Mouse (Mus musculus) myocyte (in vitro differentiated cells): ENCODE results near the gene Marveld3.

Source experiments
- CEBPB ChIP-seq: IDR thresholded peaks from 2 replicates; pipeline ENCODE4 v1.6.1; 2011; ENCODE audit warnings: mild to moderate bottlenecking, moderate library complexity; ENCODE audit not compliant: poor library complexity, insufficient read depth, severe bottlenecking
- E2F4 ChIP-seq: IDR thresholded peaks from one replicate; pipeline ENCODE4 v1.6.1; 2011; ENCODE audit warnings: mild to moderate bottlenecking, control low read depth, moderate library complexity; ENCODE audit not compliant: insufficient read depth
- MAX ChIP-seq: IDR thresholded peaks from one replicate; pipeline ENCODE4 v1.6.1; 2011; ENCODE audit warnings: low read depth, mild to moderate bottlenecking, control low read depth
- MYOG ChIP-seq, 3 experiments: IDR thresholded peaks; one replicate each; pipeline ENCODE4 v1.6.1; 2011; ENCODE audit warnings: control low read depth in 2 of 3, low read depth in 2 of 3, mild to moderate bottlenecking in 2 of 3; ENCODE audit not compliant: insufficient read length in 2 of 3, control insufficient read depth in 1 of 3, insufficient read depth in 1 of 3
- POLR2A ChIP-seq: IDR thresholded peaks from one replicate; pipeline ENCODE4 v1.6.1; 2011; ENCODE audit warnings: low read depth, mild to moderate bottlenecking, control low read depth, moderate library complexity; ENCODE audit not compliant: insufficient read length
- POLR2AphosphoS2 ChIP-seq: IDR thresholded peaks from one replicate; pipeline ENCODE4 v1.6.1; 2011; ENCODE audit warnings: low read depth, control low read depth; ENCODE audit not compliant: insufficient read length
- REST ChIP-seq: IDR thresholded peaks from one replicate; pipeline ENCODE4 v1.6.1; 2011; ENCODE audit warnings: mild to moderate bottlenecking, control low read depth, moderate library complexity; ENCODE audit not compliant: insufficient read depth, insufficient read length
- SRF ChIP-seq: IDR thresholded peaks from one replicate; pipeline ENCODE4 v1.6.1; 2011; ENCODE audit warnings: low read depth; ENCODE audit not compliant: control insufficient read depth, insufficient read length
- TCF3 ChIP-seq: IDR thresholded peaks from one replicate; pipeline ENCODE4 v1.6.1; 2011; ENCODE audit warnings: low read depth, control low read depth; ENCODE audit not compliant: insufficient read length

GRCm38 (mm10) chr8:109998066-109998465 is 36.1 kb upstream of the Marveld3 start:
- no peak for TF ChIP-seq TCF3
- no peak for TF ChIP-seq CEBPB
- TF ChIP-seq REST: no peak
- TF ChIP-seq SRF: no peak
- no peak for TF ChIP-seq E2F4
- TF ChIP-seq MYOG (IDR thresholded peaks at IDR 0.05; ENCODE audit: control insufficient read depth in 1 of 3, insufficient read depth in 1 of 3, insufficient read length in 2 of 3, low read depth in 2 of 3): no peak
- TF ChIP-seq POLR2A: no peak
- no peak for TF ChIP-seq MAX
- no peak for TF ChIP-seq POLR2AphosphoS2
